Mouse (Mus musculus) hindbrain, embryonic 16.5 days (tissue): ENCODE measurements around the gene Fignl2. TPM values are rescaled to one million over a fixed set of nuclear protein-coding genes. Genes with fewer than 3 reads are reported as not detected.

Experiments
- ATAC-seq: fragments of 200-750 bp; cut with Nextera tagmentation; 2 replicates; pipeline ENCODE4 v1.8.0; 2017; ENCODE audit warnings: moderate TSS enrichment, moderate library complexity
- H3K27ac ChIP-seq: fragments of 300-500 bp; sonication (generic); 2 replicates; pipeline ENCODE4 v1.5.1; 2014; ENCODE audit warnings: low read depth, mild to moderate bottlenecking, control low read depth, low read length, moderate library complexity
- H3K27me3 ChIP-seq: fragments of 300-500 bp; sonication (generic); replicated peaks from 2 replicates; pipeline ENCODE4 v1.6.1; 2014; ENCODE audit warnings: low read length; ENCODE audit not compliant: control insufficient read depth, insufficient read depth
- H3K36me3 ChIP-seq: fragments of 300-500 bp; sonication (generic); 2 replicates; pipeline ENCODE4 v1.6.1; 2014; ENCODE audit warnings: mild to moderate bottlenecking, low read length, moderate library complexity, mixed read lengths; ENCODE audit not compliant: control insufficient read depth, insufficient read depth
- H3K4me1 ChIP-seq: fragments of 300-500 bp; sonication (generic); 2 replicates; pipeline ENCODE4 v1.6.1; 2014; ENCODE audit warnings: low read depth, low read length; ENCODE audit not compliant: control insufficient read depth, insufficient read depth
- H3K4me2 ChIP-seq: fragments of 300-500 bp; sonication (generic); 2 replicates; pipeline ENCODE4 v1.6.1; 2014; ENCODE audit warnings: mild to moderate bottlenecking, low read length, control low read depth, moderate library complexity
- H3K4me3 ChIP-seq: fragments of 300-500 bp; sonication (generic); 2 replicates; pipeline ENCODE4 v1.5.1; 2014; ENCODE audit warnings: mild to moderate bottlenecking, low read length, control low read depth, moderate library complexity
- H3K9ac ChIP-seq: fragments of 300-500 bp; sonication (generic); 2 replicates; pipeline ENCODE4 v1.6.1; 2014; ENCODE audit warnings: low read depth, mild to moderate bottlenecking, control low read depth, low read length, moderate library complexity
- H3K9me3 ChIP-seq: fragments of 300-500 bp; sonication (generic); 2 replicates; pipeline ENCODE4 v1.6.1; 2014; ENCODE audit warnings: mild to moderate bottlenecking, low read length, moderate library complexity; ENCODE audit not compliant: control insufficient read depth
- WGBS: fragments of 180-500 bp; shearing (Covaris S2); extraction: QIAGEN DNeasy Blood & Tissue Kit; methylation state at CpG from one replicate; pipeline ENCODE4 v1.1.7; 2014; 5-methylcytosine and 5-hydroxymethylcytosine counted together
- polyA plus RNA-seq: library from polyadenylated mRNA; unstranded; fragments of >200 nt; fragmentation: Nextera tagmentation; extraction: Ambion mirVana; gene quantifications from 2 replicates; pipeline ENCODE4 v1.2.1, GENCODE M21; 2015

Gene Fignl2
- polyA plus RNA-seq, 1 experiment from 2014 or later = 0.09 TPM

DNA sequence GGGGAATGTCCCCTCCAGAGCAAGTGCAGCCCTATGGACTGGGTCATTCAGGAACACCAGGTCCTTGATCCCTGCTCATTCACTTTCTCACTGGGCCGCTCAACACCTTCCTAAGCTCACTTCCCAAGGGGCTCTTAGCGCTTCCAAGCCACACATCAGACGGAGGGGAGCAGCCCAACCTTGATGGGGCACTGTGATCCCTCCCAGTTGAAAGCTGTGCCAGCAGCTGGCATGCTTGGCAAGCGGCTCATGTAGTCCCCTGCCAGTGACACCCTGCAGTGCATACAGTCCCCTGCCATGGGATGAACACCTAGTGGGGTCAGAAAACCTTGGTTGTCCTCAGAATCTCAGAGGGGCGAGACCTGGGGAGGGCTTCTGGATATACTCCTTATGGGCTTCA is 4.3 kb downstream of the Fignl2 start:
- no peak for ATAC-seq
- Histone ChIP-seq H3K9ac (no peak overlapping the region), H3K4me2 (no peak overlapping the region), H3K36me3 (no peaks in the 10 kb centered on the region), H3K27me3 (no peaks in the 10 kb centered on the region), H3K4me1 (peaks cover 32% of the 10 kb centered on the region), H3K4me3 (no peak overlapping the region), H3K27ac (no peak overlapping the region), H3K9me3 (no peaks in the 10 kb centered on the region)
- 53% methylated on average over 5 of the region's 5 CpGs for WGBS

- 67% methylated on average over 2 of the region's 2 CpGs for WGBS
- no peaks in the 10 kb centered on the region for H3K27me3 ChIP-seq
- ATAC-seq = no peak
- H3K4me2 ChIP-seq = no peak overlapping the region
- H3K4me3 ChIP-seq = no peak overlapping the region
- H3K9ac ChIP-seq = no peak overlapping the region
- no peaks in the 10 kb centered on the region for H3K9me3 ChIP-seq
- peaks cover 27% of the 10 kb centered on the region for H3K4me1 ChIP-seq
- H3K36me3 ChIP-seq = no peaks in the 10 kb centered on the region
- H3K27ac ChIP-seq = no peak overlapping the region
Observed at GRCm38 (mm10) chr15:101072736-101073135, 5.6 kb downstream of the Fignl2 start.

GRCm38 (mm10) chr15:101070762-101071161 is 7.6 kb downstream of the Fignl2 start:
- no peak for ATAC-seq
- Histone ChIP-seq H3K9ac (no peak overlapping the region), H3K9me3 (no peaks in the 10 kb centered on the region), H3K4me2 (no peak overlapping the region), H3K4me1 (peaks cover 17% of the 10 kb centered on the region), H3K27ac (no peak overlapping the region), H3K4me3 (no peak overlapping the region), H3K27me3 (no peaks in the 10 kb centered on the region), H3K36me3 (no peaks in the 10 kb centered on the region)
- 44% methylated on average over 5 of the region's 5 CpGs for WGBS

- WGBS = 41% methylated on average over 9 of the region's 9 CpGs
- Histone ChIP-seq H3K27me3 (no peaks in the 10 kb centered on the region), H3K36me3 (no peaks in the 10 kb centered on the region), H3K4me2 (no peak overlapping the region), H3K4me3 (no peak overlapping the region), H3K9ac (no peak overlapping the region), H3K9me3 (no peaks in the 10 kb centered on the region), H3K4me1 (peaks cover 17% of the 10 kb centered on the region), H3K27ac (no peak overlapping the region)
- ATAC-seq = no peak
Observed at GRCm38 (mm10) chr15:101069641-101070190, 8.7 kb downstream of the Fignl2 start.

GRCm38 (mm10) chr15:101068671-101069070 is 9.7 kb downstream of the Fignl2 start:
- no peaks in the 10 kb centered on the region for H3K9me3 ChIP-seq
- no peak for ATAC-seq
- H3K4me2 ChIP-seq = no peak overlapping the region
- peaks cover 17% of the 10 kb centered on the region for H3K4me1 ChIP-seq
- no peaks in the 10 kb centered on the region for H3K27me3 ChIP-seq
- WGBS = 60% methylated on average over 4 of the region's 4 CpGs
- no peak overlapping the region for H3K4me3 ChIP-seq
- no peaks in the 10 kb centered on the region for H3K36me3 ChIP-seq
- H3K9ac ChIP-seq = peak overlapping the region; percentile 13; the same call in 1 of the 2 replicates
- H3K27ac ChIP-seq = no peak overlapping the region

GRCm38 (mm10) chr15:101068029-101068428 is 10.3 kb downstream of the Fignl2 start:
- Histone ChIP-seq H3K4me2 (no peak overlapping the region), H3K36me3 (no peaks in the 10 kb centered on the region), H3K9me3 (no peaks in the 10 kb centered on the region), H3K9ac (no peak overlapping the region; the same call in 1 of the 2 replicates), H3K4me3 (no peak overlapping the region), H3K27me3 (no peaks in the 10 kb centered on the region), H3K4me1 (peaks cover 17% of the 10 kb centered on the region), H3K27ac (no peak overlapping the region)
- ATAC-seq = no peak
- WGBS = 38% methylated on average over 3 of the region's 3 CpGs

- ATAC-seq = 0 out of 2 replicates have a peak, but pooled peaks have one; percentile 5
- Histone ChIP-seq H3K4me2 (no peak overlapping the region), H3K9ac (no peak overlapping the region), H3K27ac (no peak overlapping the region), H3K36me3 (no peaks in the 10 kb centered on the region), H3K9me3 (no peaks in the 10 kb centered on the region), H3K27me3 (no peaks in the 10 kb centered on the region), H3K4me3 (no peak overlapping the region), H3K4me1 (peaks cover 17% of the 10 kb centered on the region)
- 21% methylated on average over 7 of the region's 9 CpGs for WGBS
Observed at GRCm38 (mm10) chr15:101066920-101067696, 11.3 kb downstream of the Fignl2 start.

DNA sequence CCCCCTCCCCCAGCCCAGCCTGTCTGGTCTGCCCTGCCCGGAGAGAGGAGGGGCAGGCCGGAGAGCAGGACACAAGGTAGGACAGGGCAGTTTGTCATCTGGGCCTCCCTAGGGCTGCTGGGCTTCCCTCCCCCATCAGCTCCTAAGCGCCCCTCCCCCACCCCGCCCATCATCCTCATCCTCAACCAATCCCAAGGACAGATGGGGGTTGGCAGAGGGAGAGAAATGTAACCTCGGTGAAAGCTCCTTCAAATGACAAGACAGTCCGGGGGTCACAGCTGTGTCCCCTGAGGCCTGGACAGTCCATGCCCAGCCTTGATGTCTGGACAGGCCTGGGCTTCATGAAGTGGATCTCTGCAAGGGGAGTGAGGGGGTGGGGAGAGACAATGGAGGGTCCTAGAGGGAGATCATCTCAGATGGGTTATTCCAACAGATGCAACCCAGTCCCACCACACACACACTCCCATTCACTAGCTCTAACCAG is 12.0 kb downstream of the Fignl2 start:
- Histone ChIP-seq H3K4me2 (no peak overlapping the region), H3K27me3 (no peaks in the 10 kb centered on the region), H3K9ac (0 out of 2 replicates have a peak overlapping the region, but pooled peaks have one; percentile 24), H3K4me1 (peaks cover 17% of the 10 kb centered on the region), H3K27ac (no peak overlapping the region), H3K9me3 (no peaks in the 10 kb centered on the region), H3K4me3 (no peak overlapping the region), H3K36me3 (no peaks in the 10 kb centered on the region)
- WGBS = 21% methylated on average over 6 of the region's 6 CpGs
- ATAC-seq = peak; percentile 37; the same call in 1 of the 2 replicates

- H3K36me3 ChIP-seq = no peaks in the 10 kb centered on the region
- H3K4me2 ChIP-seq = no peak overlapping the region
- no peak overlapping the region for H3K9ac ChIP-seq
- no peak overlapping the region for H3K27ac ChIP-seq
- peaks cover 10% of the 10 kb centered on the region for H3K4me1 ChIP-seq
- no peak overlapping the region for H3K4me3 ChIP-seq
- H3K9me3 ChIP-seq = no peaks in the 10 kb centered on the region
- no peak for ATAC-seq
- 21% methylated on average over 6 of the region's 6 CpGs for WGBS
- H3K27me3 ChIP-seq = no peaks in the 10 kb centered on the region
Observed at GRCm38 (mm10) chr15:101065069-101065468, 13.3 kb downstream of the Fignl2 start.
